Mouse (Mus musculus): Measurements from ENCODE around the gene Acp5. TPM values are rescaled to one million over a fixed set of nuclear protein-coding genes. Genes with fewer than 3 reads are reported as not detected.

Acp5 gene
- polyA plus RNA-seq, 1 experiment from 2014 or later = 221 TPM

GRCm38 (mm10) chr9:22122005-22122404 lies 13.5 kb downstream of the Acp5 start:
- Histone ChIP-seq H3K9me3 (replicated peaks) (no peaks in the 10 kb centered on the region), H3K4me3 (replicated peaks) (no peak overlapping the region), H3K27me3 (no peaks in the 10 kb centered on the region), H3K9ac (peak overlapping the region; percentile 4; the same call in 1 of the 2 replicates), H3K27ac (replicated peaks) (peak overlapping the region; percentile 83), H3K4me1 (replicated peaks) (peaks cover 87% of the 10 kb centered on the region), H3K36me3 (replicated peaks) (peaks cover 24% of the 10 kb centered on the region), H3K4me2 (peak overlapping the region; percentile 28; the same call in 1 of the 2 replicates)
- WGBS (ENCODE audit: insufficient replicate concordance) = 71% methylated on average over 3 of the region's 3 CpGs
- ATAC-seq (ENCODE audit: insufficient read depth) = no peak

- Histone ChIP-seq H3K4me2 (peak overlapping the region; percentile 28; the same call in 1 of the 2 replicates), H3K36me3 (replicated peaks) (peaks cover 19% of the 10 kb centered on the region), H3K4me3 (replicated peaks) (no peak overlapping the region), H3K4me1 (replicated peaks) (peaks cover 84% of the 10 kb centered on the region), H3K9ac (peak overlapping the region; percentile 4; the same call in 1 of the 2 replicates), H3K27ac (replicated peaks) (peak overlapping the region; percentile 83), H3K9me3 (replicated peaks) (no peaks in the 10 kb centered on the region), H3K27me3 (no peaks in the 10 kb centered on the region)
- ATAC-seq (ENCODE audit: insufficient read depth) = peak; percentile 54
Measured at GRCm38 (mm10) chr9:22121545-22121944, 14.0 kb downstream of the Acp5 start.

GRCm38 (mm10) chr9:22119543-22119942 lies 16.0 kb downstream of the Acp5 start:
- WGBS (ENCODE audit: insufficient replicate concordance) = 67% methylated on average over 4 of the region's 4 CpGs
- Histone ChIP-seq H3K4me1 (replicated peaks) (peaks cover 81% of the 10 kb centered on the region), H3K27ac (replicated peaks) (peak overlapping the region; percentile 64), H3K4me2 (no peak overlapping the region), H3K36me3 (replicated peaks) (peaks cover 3% of the 10 kb centered on the region; the same call in 1 of the 2 replicates), H3K9ac (no peak overlapping the region), H3K9me3 (replicated peaks) (no peaks in the 10 kb centered on the region), H3K27me3 (no peaks in the 10 kb centered on the region), H3K4me3 (replicated peaks) (no peak overlapping the region)
- no peak for ATAC-seq (ENCODE audit: insufficient read depth)

GRCm38 (mm10) chr9:22117754-22118456 lies 17.6 kb downstream of the Acp5 start:
- Histone ChIP-seq H3K9me3 (replicated peaks) (no peaks in the 10 kb centered on the region), H3K4me1 (replicated peaks) (peaks cover 67% of the 10 kb centered on the region), H3K27me3 (no peaks in the 10 kb centered on the region), H3K4me2 (peak overlapping the region; percentile 88), H3K36me3 (replicated peaks) (peaks cover 19% of the 10 kb centered on the region), H3K27ac (replicated peaks) (peak overlapping the region; percentile 62), H3K4me3 (replicated peaks) (peak overlapping the region; percentile 86), H3K9ac (peak overlapping the region; percentile 46; the same call in 1 of the 2 replicates)
- 31% methylated on average over 10 of the region's 10 CpGs for WGBS (ENCODE audit: insufficient replicate concordance)
- ATAC-seq (ENCODE audit: insufficient read depth) = no peak

GRCm38 (mm10) chr9:22116740-22117426 lies 18.6 kb downstream of the Acp5 start, which contains the start of gene Elof1:
TSS of gene Elof1 (minus strand) at chr9:22117172.
- Histone ChIP-seq H3K4me3 (replicated peaks) (peak within 1 kb of the TSS; percentile 86), H3K4me1 (replicated peaks) (peaks cover 57% of the 10 kb centered on the region), H3K27ac (replicated peaks) (peak within 1 kb of the TSS; percentile 76), H3K27me3 (no peaks in the 10 kb centered on the region), H3K36me3 (replicated peaks) (peaks cover 30% of the 10 kb centered on the region), H3K9ac (peak within 1 kb of the TSS; percentile 85), H3K9me3 (replicated peaks) (no peaks in the 10 kb centered on the region), H3K4me2 (peak within 1 kb of the TSS; percentile 88)
- peak; percentile 88 for ATAC-seq (ENCODE audit: insufficient read depth)
- WGBS (ENCODE audit: insufficient replicate concordance) = under 1% methylated on average over 52 of the region's 52 CpGs

- ATAC-seq (ENCODE audit: insufficient read depth) = no peak
- Histone ChIP-seq H3K4me3 (replicated peaks) (peak overlapping the region; percentile 86), H3K9me3 (replicated peaks) (no peaks in the 10 kb centered on the region), H3K27me3 (no peaks in the 10 kb centered on the region), H3K27ac (replicated peaks) (peak overlapping the region; percentile 76), H3K4me2 (peak overlapping the region; percentile 88), H3K9ac (peak overlapping the region; percentile 85), H3K4me1 (replicated peaks) (peaks cover 49% of the 10 kb centered on the region), H3K36me3 (replicated peaks) (peaks cover 37% of the 10 kb centered on the region)
- WGBS (ENCODE audit: insufficient replicate concordance) = 25% methylated on average over 15 of the region's 15 CpGs
Measured at GRCm38 (mm10) chr9:22116086-22116485, 19.4 kb downstream of the Acp5 start.

- H3K27me3 ChIP-seq = no peaks in the 10 kb centered on the region
- ATAC-seq (ENCODE audit: insufficient read depth) = no peak
- H3K9me3 ChIP-seq (replicated peaks) = no peaks in the 10 kb centered on the region
- peak overlapping the region; percentile 85; the same call in 1 of the 2 replicates for H3K9ac ChIP-seq
- peaks cover 45% of the 10 kb centered on the region for H3K4me1 ChIP-seq (replicated peaks)
- WGBS (ENCODE audit: insufficient replicate concordance) = 74% methylated on average over 4 of the region's 4 CpGs
- H3K27ac ChIP-seq (replicated peaks) = no peak overlapping the region
- H3K36me3 ChIP-seq (replicated peaks) = peaks cover 41% of the 10 kb centered on the region
- H3K4me3 ChIP-seq (replicated peaks) = peak overlapping the region; percentile 86
- H3K4me2 ChIP-seq = peak overlapping the region; percentile 88
Measured at GRCm38 (mm10) chr9:22115635-22116034, 19.9 kb downstream of the Acp5 start.

GRCm38 (mm10) chr9:22108194-22108593 lies 27.3 kb downstream of the Acp5 start:
- ATAC-seq (ENCODE audit: insufficient read depth) = no peak
- 82% methylated on average over 9 of the region's 9 CpGs for WGBS (ENCODE audit: insufficient replicate concordance)
- H3K4me1 ChIP-seq (replicated peaks) = no peaks in the 10 kb centered on the region
- no peak overlapping the region for H3K27ac ChIP-seq (replicated peaks)
- H3K4me3 ChIP-seq (replicated peaks) = no peak overlapping the region
- H3K4me2 ChIP-seq = no peak overlapping the region
- H3K36me3 ChIP-seq (replicated peaks) = peaks cover 34% of the 10 kb centered on the region
- H3K9me3 ChIP-seq (replicated peaks) = no peaks in the 10 kb centered on the region
- H3K27me3 ChIP-seq = peaks cover 8% of the 10 kb centered on the region
- no peak overlapping the region for H3K9ac ChIP-seq

GRCm38 (mm10) chr9:22099922-22100321 lies 35.6 kb downstream of the Acp5 start:
- peaks cover 82% of the 10 kb centered on the region for H3K27me3 ChIP-seq
- WGBS (ENCODE audit: insufficient replicate concordance) = 4% methylated on average over 18 of the region's 18 CpGs
- H3K9me3 ChIP-seq (replicated peaks) = no peaks in the 10 kb centered on the region
- no peak for ATAC-seq (ENCODE audit: insufficient read depth)
- H3K4me2 ChIP-seq = no peak overlapping the region
- H3K9ac ChIP-seq = no peak overlapping the region
- H3K4me3 ChIP-seq (replicated peaks) = no peak overlapping the region
- H3K4me1 ChIP-seq (replicated peaks) = peaks cover 8% of the 10 kb centered on the region
- no peaks in the 10 kb centered on the region for H3K36me3 ChIP-seq (replicated peaks)
- no peak overlapping the region for H3K27ac ChIP-seq (replicated peaks)

- H3K27me3 ChIP-seq = peaks cover 88% of the 10 kb centered on the region
- no peaks in the 10 kb centered on the region for H3K9me3 ChIP-seq (replicated peaks)
- ATAC-seq (ENCODE audit: insufficient read depth) = no peak
- WGBS (ENCODE audit: insufficient replicate concordance) = 7% methylated on average over 14 of the region's 14 CpGs
- H3K4me1 ChIP-seq (replicated peaks) = peaks cover 8% of the 10 kb centered on the region
- H3K9ac ChIP-seq = no peak within 1 kb of the TSS
- no peak within 1 kb of the TSS for H3K27ac ChIP-seq (replicated peaks)
- no peaks in the 10 kb centered on the region for H3K36me3 ChIP-seq (replicated peaks)
- no peak within 1 kb of the TSS for H3K4me3 ChIP-seq (replicated peaks)
- no peak within 1 kb of the TSS for H3K4me2 ChIP-seq
Measured at GRCm38 (mm10) chr9:22098993-22099696, 36.4 kb downstream of the Acp5 start, which contains the start of gene Cnn1. TSS of gene Cnn1 (plus strand) at chr9:22099216.

GRCm38 (mm10) chr9:22095854-22096307 lies 39.6 kb downstream of the Acp5 start:
- H3K4me3 ChIP-seq (replicated peaks) = peak overlapping the region; percentile 49
- no peaks in the 10 kb centered on the region for H3K36me3 ChIP-seq (replicated peaks)
- peaks cover 72% of the 10 kb centered on the region for H3K27me3 ChIP-seq
- no peaks in the 10 kb centered on the region for H3K9me3 ChIP-seq (replicated peaks)
- 2% methylated on average over 24 of the region's 24 CpGs for WGBS (ENCODE audit: insufficient replicate concordance)
- peaks cover 8% of the 10 kb centered on the region for H3K4me1 ChIP-seq (replicated peaks)
- H3K4me2 ChIP-seq = peak overlapping the region; percentile 83
- ATAC-seq (ENCODE audit: insufficient read depth) = peak; percentile 68
- H3K9ac ChIP-seq = peak overlapping the region; percentile 52
- no peak overlapping the region for H3K27ac ChIP-seq (replicated peaks)

Data from liver, embryonic 15.5 days (tissue).